Mouse (Mus musculus) mature B cell (primary cell): ENCODE measurements around the gene Olfr1168.
"Not testable (repeated sequence)": the region's sequence is repeated elsewhere in the genome, so short reads cannot be mapped to it uniquely, and the experiment has no call there.

Experiments used
- in situ Hi-C: fragments of 300-500 bp; cut with MboI; formaldehyde crosslinking; loops from 2 replicates; pipeline ENCODE4 v1.14.3; 2019

The Olfr1168 gene

DNA sequence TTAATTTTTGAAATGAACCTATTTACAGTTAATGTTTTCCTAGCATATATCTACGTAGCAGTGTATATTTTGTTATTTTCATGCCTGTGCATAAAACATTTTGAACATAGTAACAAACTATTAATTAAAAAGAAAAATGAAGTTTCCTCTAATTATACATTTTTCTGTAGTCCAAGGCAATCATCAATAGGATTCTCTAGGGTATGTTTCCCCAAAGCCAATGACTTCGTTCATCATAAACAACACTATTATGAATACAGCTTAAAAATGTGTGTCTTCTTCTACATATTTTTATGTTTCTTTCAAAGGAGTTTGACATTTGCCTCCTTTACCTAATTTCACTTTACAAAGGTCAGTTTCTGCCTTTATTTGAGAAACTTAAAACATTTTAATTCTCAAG lies at the start of gene Olfr1168:
Gene Olfr1168, plus strand, starts transcription at position 301 of the 400 bp plus-strand sequence.
- in situ Hi-C loops = no loop called here

DNA sequence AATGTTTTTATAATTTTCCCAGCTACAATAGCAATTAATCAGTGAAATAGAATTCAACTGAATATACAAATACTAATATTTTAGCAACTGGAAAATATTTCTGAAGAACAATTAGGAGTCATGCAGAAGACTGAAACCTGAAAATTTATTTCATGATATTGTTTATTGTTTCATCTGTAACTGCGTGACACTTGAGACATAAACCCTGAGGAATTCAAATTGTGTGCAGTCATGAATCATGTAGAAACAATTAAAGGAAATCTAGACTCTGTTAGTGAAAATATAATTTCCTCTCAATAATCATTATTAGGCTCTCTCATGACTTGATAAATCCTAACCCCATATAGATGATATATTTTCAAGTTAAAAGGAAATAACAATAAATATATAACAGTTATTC lies 26.6 kb upstream of the Olfr1168 start, which contains the start of gene Olfr1167:
Gene Olfr1167, minus strand, starts transcription at position 101 of the 400 bp plus-strand sequence.
- in situ Hi-C loops = not testable (repeated sequence)

DNA sequence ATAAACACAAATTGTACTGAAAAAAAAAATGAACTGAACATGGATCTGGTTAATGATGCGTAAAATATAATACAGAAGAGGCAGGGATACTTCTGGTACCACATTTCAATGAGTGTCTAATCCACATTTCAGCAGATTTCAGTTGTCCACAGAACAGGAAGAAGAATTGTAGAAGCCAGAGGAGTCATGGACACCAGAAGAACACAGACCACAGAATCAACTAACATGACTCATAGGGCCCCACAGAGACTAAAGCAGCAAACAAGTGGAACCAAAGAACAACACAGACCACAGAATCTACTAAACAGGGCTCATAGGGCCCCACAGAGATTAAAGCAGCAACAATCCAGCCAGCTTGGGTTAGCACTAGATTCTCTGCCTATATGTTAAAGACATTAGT lies 39.1 kb downstream of the Olfr1168 start:
- in situ Hi-C loops = no loop called here

DNA sequence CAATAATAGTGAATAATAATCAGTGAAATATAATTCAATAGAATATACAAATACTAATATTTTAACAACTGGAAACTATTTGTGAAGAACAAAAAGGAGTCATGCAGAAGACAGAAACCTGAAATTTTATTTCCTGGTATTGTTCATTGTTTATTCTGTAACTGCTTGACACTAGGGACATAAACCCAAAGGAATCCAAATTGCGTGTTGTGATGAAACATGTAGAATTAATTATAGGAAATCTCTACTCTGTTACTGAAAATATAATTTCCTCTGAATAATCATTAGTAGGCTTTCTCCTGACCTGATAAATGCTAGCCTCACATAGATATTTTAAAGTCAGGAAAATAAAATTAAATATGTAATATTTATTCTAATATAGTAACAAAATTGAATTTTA lies 46.6 kb downstream of the Olfr1168 start, which contains the start of gene Olfr1170:
Gene Olfr1170, minus strand, starts transcription at position 101 of the 400 bp plus-strand sequence.
- in situ Hi-C loops = no loop called here
